Mouse (Mus musculus): Measurements from ENCODE around the gene Fam168a. TPM values are rescaled to one million over a fixed set of nuclear protein-coding genes. Genes with fewer than 3 reads are reported as not detected.

Gene Fam168a
- 100 to 1,000 TPM; 199 to 225 (median 213) TPM for total RNA-seq (2022)

- DNase-seq (ENCODE audit: low spot score in 2 of 2): peak; percentile 90 to 93
Observed at GRCm38 (mm10) chr7:100706143-100706841, at the start of gene Fam168a. Gene Fam168a (plus strand): TSS chr7:100706635.

- DNase-seq (ENCODE audit: low spot score in 2 of 2): peak; percentile 58 to 67
Observed at GRCm38 (mm10) chr7:100656739-100657138, 49.7 kb upstream of the Fam168a start.

DNA sequence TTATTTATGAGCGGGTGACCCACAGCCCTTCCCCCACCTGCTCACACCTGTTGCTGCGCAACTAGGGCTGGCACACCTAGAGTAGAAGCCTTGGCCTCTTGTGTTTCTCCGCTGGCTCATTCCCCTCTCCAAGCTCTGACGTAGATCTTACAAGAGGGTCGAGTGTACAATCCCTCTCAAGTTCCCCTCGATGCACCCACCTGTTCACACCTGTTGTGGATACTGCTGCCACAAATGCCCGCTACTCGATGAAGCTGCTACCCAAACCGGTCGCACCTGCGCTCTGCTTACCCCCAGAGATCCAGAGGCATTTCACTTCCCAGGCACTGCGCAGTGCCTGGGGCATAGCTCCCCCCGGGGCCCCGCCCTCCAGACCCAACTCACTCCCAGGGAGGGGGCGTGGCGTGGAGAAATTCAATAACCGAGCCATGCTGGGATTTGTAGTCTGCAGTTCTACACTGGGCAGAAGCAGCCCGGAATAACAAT, 48.3 kb upstream of the Fam168a start:
- DNase-seq (ENCODE audit: low spot score in 2 of 2): peak in 1 of 2 experiments; percentile 34

DNA sequence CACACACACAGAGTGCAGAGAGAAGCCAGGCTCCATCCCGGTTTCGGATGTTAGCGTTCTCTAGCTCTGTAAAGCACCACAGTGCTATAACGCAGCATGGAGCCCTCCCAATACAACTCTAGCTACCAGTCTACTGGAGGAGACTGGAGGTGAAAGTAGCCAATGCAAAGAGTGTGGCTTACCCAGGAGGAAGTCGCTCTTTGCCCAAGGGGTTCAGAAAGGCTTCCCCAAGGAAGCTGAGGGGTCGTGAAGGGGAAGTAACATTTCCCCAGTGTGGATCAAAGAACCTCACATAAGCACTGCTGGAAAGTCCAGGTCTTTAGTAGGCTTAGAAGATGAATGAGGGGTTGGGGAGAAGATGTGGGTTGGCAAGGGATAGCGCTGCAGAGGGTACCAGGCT, 45.2 kb upstream of the Fam168a start:
- no peak for DNase-seq (ENCODE audit: low spot score in 2 of 2)

GRCm38 (mm10) chr7:100662231-100662630, 44.2 kb upstream of the Fam168a start, which contains the start of gene Plekhb1:
Gene Plekhb1 (minus strand): TSS chr7:100662414.
- no peak for DNase-seq (ENCODE audit: low spot score in 2 of 2)

DNA sequence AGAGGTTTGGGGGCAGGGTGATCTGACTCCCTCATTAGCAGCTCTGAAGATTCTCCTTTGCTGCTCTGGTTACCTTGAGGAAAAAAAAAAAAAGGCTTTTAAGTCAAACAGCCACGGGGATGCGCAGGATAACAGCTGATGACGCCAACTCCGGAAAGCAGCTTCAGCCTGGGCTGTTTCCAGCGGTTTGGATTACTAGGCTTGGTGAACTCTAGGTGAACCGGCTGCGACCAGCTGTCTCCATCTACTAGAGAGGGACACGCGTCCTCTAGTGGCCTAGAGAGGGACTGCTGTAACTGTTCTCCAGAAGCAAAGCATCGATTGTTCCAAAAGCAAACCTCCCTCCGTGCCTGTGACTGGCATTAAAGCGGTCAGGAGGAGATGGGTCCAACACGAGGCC, 43.2 kb upstream of the Fam168a start:
- peak; percentile 82 to 92 for DNase-seq (ENCODE audit: low spot score in 2 of 2)

DNA sequence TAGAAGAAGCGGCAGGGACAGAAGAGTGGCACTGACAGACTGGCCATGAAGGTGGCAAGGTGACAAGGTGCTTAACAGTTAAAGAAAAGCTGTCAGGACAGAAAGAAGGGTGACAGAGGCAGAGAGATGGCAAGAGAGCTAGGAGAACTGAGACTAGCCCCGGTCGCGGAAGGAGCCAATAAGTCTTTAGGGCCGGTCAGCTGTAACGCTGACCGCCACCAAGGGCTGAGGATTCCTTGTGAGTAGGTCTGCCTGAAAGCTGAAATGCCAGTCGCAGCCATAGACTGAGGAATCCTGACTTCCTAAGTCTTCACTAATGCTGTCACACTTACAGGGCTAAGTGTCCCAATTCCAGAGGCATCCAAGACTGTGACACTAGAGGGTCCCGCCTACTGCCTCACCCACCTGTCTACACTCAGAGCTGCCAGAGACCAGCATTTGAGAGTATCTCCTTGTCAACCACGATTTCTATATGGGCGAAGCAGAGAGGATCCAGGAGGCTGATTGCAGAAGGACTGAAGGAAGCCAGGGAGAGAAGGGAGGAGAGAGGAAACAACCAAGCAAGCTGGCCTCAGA, 42.6 kb upstream of the Fam168a start:
- no peak for DNase-seq (ENCODE audit: low spot score in 2 of 2)

DNA sequence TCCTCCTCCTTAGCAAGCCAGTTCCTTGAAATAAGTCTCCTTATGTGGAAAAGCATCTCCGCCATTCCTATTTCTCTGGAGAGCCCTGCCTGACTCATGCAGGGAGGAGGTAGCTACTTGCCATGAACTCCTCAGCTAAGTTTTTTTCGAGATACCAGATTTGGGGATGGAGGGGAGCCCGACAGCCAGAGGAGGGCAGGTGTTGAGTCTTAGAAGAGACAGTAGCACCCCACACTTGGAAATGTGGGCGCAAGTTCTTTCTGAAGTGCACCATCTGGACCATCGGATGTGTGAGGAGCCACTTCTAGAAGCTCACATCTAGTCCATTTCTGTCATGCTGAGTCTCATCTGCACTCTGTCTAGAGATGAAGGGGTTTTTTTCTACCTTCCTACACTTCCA, 35.8 kb upstream of the Fam168a start:
- DNase-seq (ENCODE audit: low spot score in 2 of 2): no peak

DNA sequence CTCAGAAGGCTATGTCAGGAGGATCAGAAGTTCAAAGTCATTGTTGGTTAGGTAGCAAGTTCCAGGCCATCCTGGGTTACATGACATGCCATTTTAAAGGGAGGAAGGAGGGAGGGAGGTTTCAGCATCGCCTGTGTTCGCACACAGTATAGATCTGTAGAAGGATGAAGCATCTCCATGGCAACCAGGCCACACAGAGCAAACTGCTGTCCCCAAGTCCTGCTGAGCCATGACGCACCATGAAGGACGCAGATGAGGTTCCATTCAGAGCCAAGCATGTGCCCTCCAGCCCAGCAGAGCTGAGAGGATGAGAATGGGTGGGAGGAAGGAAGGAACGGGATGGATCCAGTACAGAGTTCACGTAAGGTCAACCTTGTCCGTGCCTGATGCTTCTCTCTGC, 33.0 kb upstream of the Fam168a start:
- DNase-seq (ENCODE audit: low spot score in 2 of 2): no peak

DNA sequence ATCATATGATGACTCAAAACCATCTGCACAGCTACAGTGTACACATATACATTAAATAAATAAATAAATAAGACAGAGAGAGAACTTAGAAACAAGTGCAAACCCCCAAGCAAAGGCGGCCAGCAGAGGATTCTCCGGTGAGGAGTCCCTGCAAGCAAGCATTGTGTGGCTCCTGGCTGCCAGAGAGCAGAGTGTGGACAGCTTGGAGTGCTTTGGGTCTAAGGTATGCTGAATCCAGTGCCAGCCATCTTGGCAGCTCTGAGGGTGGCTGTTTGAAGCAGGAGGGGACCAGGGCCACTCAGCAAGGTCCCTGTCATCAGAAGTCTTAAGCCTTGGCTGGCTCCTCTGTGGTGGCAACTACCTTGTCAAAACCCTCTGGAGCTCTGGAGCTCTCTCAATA, 31.5 kb upstream of the Fam168a start:
- DNase-seq (ENCODE audit: low spot score in 2 of 2): no peak

DNA sequence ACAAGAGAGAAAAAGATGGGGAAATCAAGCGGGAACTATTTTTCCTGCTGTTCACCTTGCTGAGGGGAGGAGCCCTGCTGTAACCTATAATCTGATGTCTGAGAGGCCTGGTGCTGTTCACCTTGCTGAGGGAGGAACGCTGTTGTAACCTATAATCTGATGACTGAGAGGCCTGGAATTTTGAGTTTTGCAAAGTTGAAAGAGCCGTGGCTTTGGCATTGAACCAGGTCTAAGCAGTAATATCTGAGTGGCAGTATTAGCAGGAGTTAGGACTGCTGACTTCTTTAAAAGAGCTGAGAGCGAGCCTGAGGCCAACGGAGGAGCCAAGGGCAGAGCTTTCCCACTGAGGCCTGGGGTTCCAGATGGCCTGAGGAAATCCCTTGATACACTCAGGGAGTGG, 28.4 kb upstream of the Fam168a start:
- DNase-seq (ENCODE audit: low spot score in 2 of 2): no peak

DNA sequence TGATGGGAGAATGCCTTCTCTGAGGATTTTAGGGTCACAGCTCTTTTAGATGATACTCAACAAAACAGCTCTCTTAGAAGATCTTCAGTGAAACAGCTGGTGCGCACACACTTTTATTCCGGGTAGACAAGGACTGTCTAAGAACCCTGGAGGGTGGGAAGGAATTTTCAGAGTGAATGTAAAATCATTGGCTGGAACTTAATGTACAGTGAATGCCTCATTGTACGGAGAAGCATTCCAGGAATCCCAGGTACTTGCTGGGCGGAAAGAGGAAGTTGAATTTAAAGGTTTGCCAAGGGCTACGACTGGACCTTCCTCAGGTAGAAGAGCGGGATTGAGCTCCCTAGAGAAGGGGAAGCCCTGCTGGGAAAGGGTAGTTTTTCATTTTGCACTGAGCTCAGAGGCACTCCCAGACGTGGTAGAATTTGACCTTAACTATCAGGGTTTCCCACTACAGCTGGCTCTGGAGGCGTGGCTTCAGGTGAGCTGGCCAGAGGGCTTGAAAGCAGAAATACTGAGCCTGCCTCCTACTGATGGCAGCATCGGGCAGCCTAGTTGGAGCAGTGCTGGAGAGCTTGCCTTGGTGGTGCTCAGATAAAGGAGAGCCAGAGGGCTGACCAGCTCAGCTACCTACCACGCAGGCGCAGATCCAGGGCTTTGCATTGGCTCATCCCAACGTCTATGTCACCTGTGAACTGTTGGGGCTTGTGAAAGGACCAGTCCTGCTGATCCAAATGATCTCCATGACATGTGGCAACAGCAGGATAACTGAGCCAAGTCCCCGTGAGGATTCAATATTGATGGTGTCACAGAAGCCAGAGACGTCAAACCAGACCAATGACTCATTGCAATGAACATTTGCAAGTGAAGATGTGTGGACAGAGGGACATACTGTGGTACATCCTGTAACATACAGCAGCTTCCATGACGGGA, 27.2 kb upstream of the Fam168a start:
- DNase-seq (ENCODE audit: low spot score in 2 of 2): no peak

DNA sequence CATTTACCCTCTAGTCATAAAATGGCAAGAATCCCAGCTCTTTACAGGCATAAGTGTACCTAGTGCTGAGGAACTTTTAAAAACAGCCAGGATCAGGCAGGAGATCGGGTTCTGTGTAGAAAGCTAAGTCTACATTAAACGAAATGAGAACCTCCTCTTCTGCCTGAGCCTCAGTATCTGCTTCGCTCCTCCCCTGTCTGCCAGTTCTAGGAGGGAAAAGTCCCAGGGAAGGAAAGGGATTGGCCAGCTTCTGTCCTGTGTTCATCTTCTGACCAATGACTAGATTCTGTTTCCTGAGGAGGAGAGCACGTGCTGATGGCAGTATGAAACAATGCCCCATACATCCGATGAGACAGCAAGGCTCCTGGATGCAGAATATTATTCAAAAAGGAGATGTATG, 25.3 kb upstream of the Fam168a start:
- DNase-seq (ENCODE audit: low spot score in 2 of 2): no peak

DNA sequence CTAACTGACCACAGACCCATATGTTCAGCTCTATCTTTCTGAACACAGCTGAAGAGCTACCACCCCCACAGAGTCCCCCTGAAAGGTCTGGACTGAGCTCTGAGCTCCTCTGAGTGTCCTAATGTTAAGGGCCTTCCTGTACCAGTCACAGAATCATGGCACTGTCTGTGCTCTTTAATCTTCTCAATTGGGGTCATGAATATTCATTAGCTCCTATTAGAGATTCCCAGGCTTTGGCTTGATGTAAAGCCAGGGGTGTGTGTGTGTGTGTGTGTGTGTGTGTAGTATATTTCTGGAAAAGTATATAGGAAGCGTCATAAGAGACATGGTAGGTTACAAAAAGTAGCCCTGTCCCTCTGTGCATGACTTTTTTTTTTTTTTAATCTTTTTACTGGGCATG, 23.2 kb upstream of the Fam168a start:
- no peak for DNase-seq (ENCODE audit: low spot score in 2 of 2)

- no peak for DNase-seq (ENCODE audit: low spot score in 2 of 2)
Observed at GRCm38 (mm10) chr7:100684081-100684480, 22.4 kb upstream of the Fam168a start.

DNA sequence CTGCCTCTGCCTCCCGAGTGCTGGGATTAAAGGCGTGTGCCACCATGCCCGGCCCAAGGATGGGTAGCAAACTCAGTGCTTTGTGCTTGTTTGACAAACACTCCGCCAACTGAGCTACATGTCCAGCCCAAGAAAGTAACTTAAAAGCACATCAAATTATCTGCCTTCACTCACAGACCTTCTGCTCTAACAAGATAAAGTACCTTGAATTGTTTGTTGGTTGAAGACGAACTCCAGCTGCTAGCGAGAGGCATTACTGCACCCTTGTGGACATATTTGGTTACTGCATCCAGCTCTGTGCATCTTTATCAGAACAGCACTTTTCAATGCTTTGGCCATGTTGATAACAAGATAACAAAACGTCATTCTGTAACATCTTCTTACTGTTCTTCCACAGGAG, 21.9 kb upstream of the Fam168a start:
- peak in 1 of 2 experiments; percentile 67 for DNase-seq (ENCODE audit: low spot score in 2 of 2)

DNA sequence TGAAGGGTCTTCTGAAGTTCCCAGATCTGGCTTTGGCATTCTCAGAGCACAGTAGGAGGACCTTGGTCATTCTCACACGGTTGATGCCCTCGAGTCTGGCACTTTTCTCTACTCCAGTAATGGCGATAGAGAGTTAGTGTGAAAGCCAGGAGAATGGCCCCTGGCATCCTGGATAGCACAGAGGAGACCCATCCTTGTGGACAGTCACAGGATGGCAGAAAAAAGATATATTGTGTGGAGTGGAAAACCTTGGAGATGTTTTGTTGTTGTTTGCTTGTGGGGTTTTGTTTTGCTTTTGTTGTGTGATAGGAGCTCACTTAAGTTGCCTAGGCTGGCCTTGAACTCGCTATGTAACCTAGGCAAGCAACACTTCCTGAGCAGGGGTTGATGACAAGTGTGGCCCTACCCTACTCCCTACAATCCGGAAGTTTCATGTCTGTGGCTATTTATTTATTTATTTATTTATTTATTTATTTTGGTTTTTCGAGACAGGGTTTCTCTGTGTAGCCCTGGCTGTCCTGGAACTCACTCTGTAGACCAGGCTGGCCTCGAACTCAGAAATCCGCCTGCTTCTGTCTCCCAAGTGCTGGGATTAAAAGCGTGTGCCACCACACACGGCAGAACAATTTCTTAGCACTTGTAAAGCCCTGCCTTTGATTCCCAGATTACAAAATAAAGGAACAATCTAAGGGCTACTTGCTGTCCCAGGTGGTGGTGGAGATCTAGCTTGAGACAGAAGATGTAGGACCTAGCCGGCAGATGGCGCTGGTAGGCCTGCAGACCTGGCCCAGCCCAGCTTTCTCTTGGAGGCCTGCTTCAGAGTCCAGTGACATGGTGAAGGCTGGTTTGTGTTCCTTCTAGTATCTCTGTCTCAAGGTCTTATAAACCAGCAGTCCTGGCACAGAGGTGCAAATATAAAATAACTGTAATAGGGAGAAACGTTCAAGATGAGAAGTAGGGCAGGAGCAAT, 21.1 kb upstream of the Fam168a start:
- DNase-seq (ENCODE audit: low spot score in 2 of 2): peak in 1 of 2 experiments; percentile 54

GRCm38 (mm10) chr7:100688471-100688870, 18.0 kb upstream of the Fam168a start:
- DNase-seq (ENCODE audit: low spot score in 2 of 2): no peak

DNA sequence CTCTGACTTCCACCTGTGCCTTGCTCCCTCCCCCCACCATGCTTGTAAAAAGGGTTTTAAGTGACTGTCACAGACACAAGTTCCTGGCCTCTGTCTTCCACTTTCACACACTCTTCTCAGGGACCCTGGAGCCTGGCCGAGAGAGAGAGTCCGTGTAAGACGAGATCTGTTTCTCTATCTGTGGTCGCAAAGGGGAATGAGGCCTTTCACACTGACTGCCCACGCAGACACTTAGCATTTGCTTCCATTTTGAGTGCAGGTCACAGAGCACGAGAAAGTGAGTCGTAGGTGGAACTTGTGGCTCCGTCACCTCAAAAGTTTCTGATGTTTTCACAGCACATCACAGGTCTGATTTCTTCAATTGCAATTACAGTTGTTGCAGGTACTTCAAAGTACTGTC, 13.2 kb upstream of the Fam168a start:
- no peak for DNase-seq (ENCODE audit: low spot score in 2 of 2)

Measured in layer of hippocampus, adult 8-10 months (tissue).